Mouse (Mus musculus) myocyte (in vitro differentiated cells): Measurements from ENCODE around the gene Slc5a4a.

ENCODE experiments used
- CEBPB ChIP-seq: IDR thresholded peaks from 2 replicates; pipeline ENCODE4 v1.6.1; 2011; ENCODE audit warnings: mild to moderate bottlenecking, moderate library complexity; ENCODE audit not compliant: poor library complexity, insufficient read depth, severe bottlenecking
- E2F4 ChIP-seq: IDR thresholded peaks from one replicate; pipeline ENCODE4 v1.6.1; 2011; ENCODE audit warnings: mild to moderate bottlenecking, control low read depth, moderate library complexity; ENCODE audit not compliant: insufficient read depth
- MAX ChIP-seq: IDR thresholded peaks from one replicate; pipeline ENCODE4 v1.6.1; 2011; ENCODE audit warnings: low read depth, mild to moderate bottlenecking, control low read depth
- MYOD1 ChIP-seq, 3 experiments: IDR thresholded peaks; one replicate each; pipeline ENCODE4 v1.6.1; 2011; ENCODE audit warnings: control low read depth in 2 of 3, low read depth in 2 of 3, mild to moderate bottlenecking in 2 of 3, moderate library complexity in 1 of 3; ENCODE audit not compliant: insufficient read length in 2 of 3, control insufficient read depth in 1 of 3
- MYOG ChIP-seq, 3 experiments: IDR thresholded peaks; one replicate each; pipeline ENCODE4 v1.6.1; 2011; ENCODE audit warnings: control low read depth in 2 of 3, low read depth in 2 of 3, mild to moderate bottlenecking in 2 of 3; ENCODE audit not compliant: insufficient read length in 2 of 3, control insufficient read depth in 1 of 3, insufficient read depth in 1 of 3
- POLR2A ChIP-seq: IDR thresholded peaks from one replicate; pipeline ENCODE4 v1.6.1; 2011; ENCODE audit warnings: low read depth, mild to moderate bottlenecking, control low read depth, moderate library complexity; ENCODE audit not compliant: insufficient read length
- POLR2AphosphoS2 ChIP-seq: IDR thresholded peaks from one replicate; pipeline ENCODE4 v1.6.1; 2011; ENCODE audit warnings: low read depth, control low read depth; ENCODE audit not compliant: insufficient read length
- REST ChIP-seq: IDR thresholded peaks from one replicate; pipeline ENCODE4 v1.6.1; 2011; ENCODE audit warnings: mild to moderate bottlenecking, control low read depth, moderate library complexity; ENCODE audit not compliant: insufficient read depth, insufficient read length
- SRF ChIP-seq: IDR thresholded peaks from one replicate; pipeline ENCODE4 v1.6.1; 2011; ENCODE audit warnings: low read depth; ENCODE audit not compliant: control insufficient read depth, insufficient read length
- TCF12 ChIP-seq: IDR thresholded peaks from one replicate; pipeline ENCODE4 v1.6.1; 2011; ENCODE audit warnings: mild to moderate bottlenecking, control low read depth; ENCODE audit not compliant: poor library complexity, insufficient read depth, severe bottlenecking
- USF1 ChIP-seq: IDR thresholded peaks from one replicate; pipeline ENCODE4 v1.6.1; 2011; ENCODE audit warnings: low read depth, mild to moderate bottlenecking, control low read depth, moderate library complexity

GRCm38 (mm10) chr10:76188010-76188409 is 40.8 kb downstream of the Slc5a4a start:
- TF ChIP-seq MYOG (IDR thresholded peaks at IDR 0.05; ENCODE audit: control insufficient read depth in 1 of 3, insufficient read depth in 1 of 3, insufficient read length in 2 of 3, low read depth in 2 of 3), result no peak
- no peak for TF ChIP-seq POLR2A
- no peak for TF ChIP-seq USF1
- TF ChIP-seq MYOD1 (IDR thresholded peaks at IDR 0.05; ENCODE audit: control insufficient read depth in 1 of 3, insufficient read length in 2 of 3, low read depth in 2 of 3), result no peak
- TF ChIP-seq SRF, result no peak
- no peak for TF ChIP-seq TCF12
- no peak for TF ChIP-seq MAX
- TF ChIP-seq POLR2AphosphoS2, result no peak
- TF ChIP-seq E2F4, result no peak
- TF ChIP-seq REST, result no peak
- TF ChIP-seq CEBPB, result no peak
